Mouse (Mus musculus) regulatory T cell (primary cell): Measurements from ENCODE around the gene Grm4.
"Not testable (repeated sequence)": the region's sequence is repeated elsewhere in the genome, so short reads cannot be mapped to it uniquely, and the experiment has no call there.

Experiments
- in situ Hi-C: fragments of 300-600 bp; cut with MboI, MseI; formaldehyde crosslinking; loops from one replicate; pipeline ENCODE4 v1.15.1; 2025; ENCODE audit warnings: high pct_unique_total_duplicates

Grm4 gene

GRCm38 (mm10) chr17:27393432-27393831 lies 127.8 kb downstream of the Grm4 start:
- in situ Hi-C loops, result no loop called here

- in situ Hi-C loops, result no loop called here
Observed at GRCm38 (mm10) chr17:27392918-27393317, 128.3 kb downstream of the Grm4 start.

GRCm38 (mm10) chr17:27390019-27390418 lies 131.2 kb downstream of the Grm4 start:
- in situ Hi-C loops, result no loop called here

- in situ Hi-C loops, result no loop called here
Observed at GRCm38 (mm10) chr17:27389221-27390000, 131.8 kb downstream of the Grm4 start.

- in situ Hi-C loops, result no loop called here
Observed at GRCm38 (mm10) chr17:27386438-27386837, 134.8 kb downstream of the Grm4 start.

GRCm38 (mm10) chr17:27385513-27386261 lies 135.5 kb downstream of the Grm4 start:
- in situ Hi-C loops, result no loop called here

- in situ Hi-C loops, result no loop called here
Observed at GRCm38 (mm10) chr17:27382916-27383315, 138.3 kb downstream of the Grm4 start.

GRCm38 (mm10) chr17:27380911-27381459 lies 140.2 kb downstream of the Grm4 start:
- in situ Hi-C loops, result not testable (repeated sequence)

- in situ Hi-C loops, result no loop called here
Observed at GRCm38 (mm10) chr17:27378977-27379376, 142.2 kb downstream of the Grm4 start.

GRCm38 (mm10) chr17:27377151-27377550 lies 144.1 kb downstream of the Grm4 start:
- in situ Hi-C loops, result no loop called here

GRCm38 (mm10) chr17:27375551-27375950 lies 145.7 kb downstream of the Grm4 start:
- in situ Hi-C loops, result no loop called here
